Mouse (Mus musculus) E14TG2a.4 (cell line): ENCODE results near the gene Hexim2.

Experiments
- CTCF ChIP-seq: conservative IDR thresholded peaks from 2 replicates; pipeline ENCODE4 v1.5.1; 2014; ENCODE audit warnings: low read length
- NANOG ChIP-seq: IDR thresholded peaks from 2 replicates; pipeline ENCODE4 v1.6.1; 2014; ENCODE audit warnings: borderline replicate concordance, low read length, mixed read lengths
- POU5F1 ChIP-seq: IDR thresholded peaks from 2 replicates; pipeline ENCODE4 v1.6.1; 2014; ENCODE audit warnings: low read length, borderline replicate concordance

- TF ChIP-seq CTCF (no peak), NANOG (no peak), POU5F1 (no peak)
Measured at GRCm38 (mm10) chr11:103178748-103179147, 46.5 kb downstream of the Hexim2 start.
